Mouse (Mus musculus) lung, postnatal 25 days (tissue): Measurements from ENCODE around the gene Slc46a1.

Source experiments
- DNase-seq: peaks from one replicate; pipeline ENCODE4 v3.0.0; 2022; ENCODE audit warnings: low spot score

The Slc46a1 gene

DNA sequence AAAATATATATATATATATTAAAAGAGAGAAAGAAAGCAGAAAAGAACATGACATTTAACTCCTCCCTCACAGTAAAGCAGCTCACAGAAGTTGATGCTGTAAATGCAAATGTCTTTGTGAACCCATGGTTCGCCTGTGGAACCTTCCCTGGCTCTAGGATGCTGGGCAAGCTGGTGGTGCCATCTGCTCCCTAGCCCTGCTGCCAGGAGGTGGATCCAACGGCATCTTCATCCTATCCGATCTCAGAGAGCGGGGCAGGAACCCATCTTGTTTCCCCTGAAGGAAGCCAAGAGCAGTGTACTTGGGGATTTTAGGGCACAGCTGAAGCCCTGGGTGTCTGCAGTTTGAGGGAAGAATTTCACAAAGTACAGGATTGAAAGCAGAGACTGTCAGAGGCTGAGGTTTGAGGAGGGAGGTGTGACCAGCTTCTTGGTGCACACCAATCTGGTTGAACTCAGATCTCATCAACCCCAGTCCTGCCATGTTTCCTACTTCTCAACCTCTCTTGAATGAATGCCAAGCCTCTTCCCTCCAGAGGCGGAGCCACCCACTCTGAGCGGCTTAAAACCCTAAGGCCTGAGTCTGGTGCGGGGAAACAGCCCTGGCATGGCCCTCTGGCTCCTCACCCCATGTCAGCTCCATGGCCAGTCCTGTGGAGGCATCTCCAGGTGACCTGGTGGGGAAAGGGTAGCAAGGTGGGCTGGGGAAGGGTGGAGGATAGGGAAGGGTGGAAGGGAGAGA, 37.6 kb downstream of the Slc46a1 start, which contains the start of gene Sebox:
Gene Sebox, plus strand, starts transcription at position 539 of the 742 bp plus-strand sequence.
- no peak for DNase-seq

DNA sequence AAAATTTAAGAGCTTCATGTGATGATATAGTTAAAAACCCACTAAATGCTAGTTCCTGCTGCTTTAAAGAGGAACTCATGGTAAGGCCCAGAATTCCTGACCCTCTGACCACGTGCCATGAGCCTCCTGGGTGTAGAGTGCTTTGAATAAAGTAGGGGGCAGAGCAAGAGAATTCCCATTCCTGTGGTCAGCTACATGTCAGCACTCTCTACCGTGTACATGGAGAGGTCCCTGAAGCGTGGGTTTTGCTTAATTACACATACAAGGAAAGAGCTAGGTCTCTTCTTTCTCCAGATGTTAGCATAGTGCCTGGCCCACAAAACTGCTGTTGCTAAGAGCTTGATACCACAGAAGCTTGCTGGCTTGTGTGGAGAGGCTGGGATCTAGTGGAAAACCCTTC, 39.9 kb downstream of the Slc46a1 start:
- no peak for DNase-seq

DNA sequence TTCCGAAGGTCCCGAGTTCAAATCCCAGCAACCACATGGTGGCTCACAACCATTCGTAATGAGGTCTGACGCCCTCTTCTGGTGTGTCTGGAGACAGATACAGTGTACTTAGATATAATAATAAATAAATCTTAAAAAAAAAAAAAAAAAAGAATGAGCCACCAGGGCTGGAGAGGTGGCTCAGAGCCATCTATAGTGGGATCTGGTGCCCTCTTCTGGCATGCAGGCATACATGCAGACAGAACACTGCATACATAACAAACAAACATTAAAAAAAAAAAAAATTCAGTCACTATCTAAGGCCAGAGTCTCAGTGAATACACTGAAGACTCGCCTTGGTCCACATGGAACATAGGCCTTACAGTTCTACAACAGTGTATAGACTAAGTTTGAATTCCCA, 43.7 kb downstream of the Slc46a1 start:
- no peak for DNase-seq

DNA sequence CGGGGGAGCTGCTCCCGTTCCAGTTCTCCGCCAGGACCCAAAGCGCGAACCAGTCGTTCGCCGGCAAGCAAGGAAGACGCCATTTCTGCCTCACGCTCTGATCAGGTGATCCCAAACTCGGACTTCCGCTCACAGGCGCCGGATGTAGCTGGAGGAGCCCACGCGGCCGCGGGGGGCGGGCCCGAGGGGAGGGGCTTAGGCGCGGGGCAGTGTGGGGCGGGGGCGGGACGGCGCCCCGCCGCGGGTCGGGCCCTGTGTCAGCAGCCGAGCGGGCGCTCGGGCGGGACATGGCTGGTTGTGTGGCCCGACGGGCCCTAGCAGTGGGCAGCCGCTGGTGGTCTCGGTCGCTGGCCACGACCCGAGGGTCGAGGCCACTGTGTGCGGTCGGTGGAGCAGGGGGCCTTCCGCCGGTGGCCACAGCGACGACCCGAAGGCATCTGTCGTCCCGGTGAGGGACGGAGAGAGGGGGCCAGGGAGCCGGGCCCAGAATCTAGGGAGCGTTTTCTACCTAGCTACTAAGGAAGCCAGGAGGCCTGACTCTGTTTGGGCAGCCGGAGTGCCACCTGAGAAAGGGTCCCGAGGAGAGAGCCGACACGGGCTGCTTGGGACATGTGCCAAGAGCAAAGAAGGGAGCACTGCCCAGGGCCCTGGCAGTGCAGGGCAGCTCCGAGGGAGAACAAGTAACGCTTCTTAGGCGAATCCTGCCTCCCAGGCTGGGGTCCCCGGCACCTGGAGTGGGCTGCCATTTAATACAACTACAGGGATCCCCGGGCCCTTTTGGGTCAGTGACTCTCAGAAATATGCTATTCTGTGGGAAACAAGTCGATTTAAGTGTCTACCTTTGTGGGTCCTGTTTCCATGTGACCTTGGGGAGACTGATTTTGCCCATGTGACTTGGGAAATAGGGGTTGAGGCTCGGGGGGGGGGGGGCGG, 46.8 kb downstream of the Slc46a1 start, which contains the start of the genes Tmem199 and Poldip2:
Gene Tmem199, minus strand, starts transcription at position 148 of the 933 bp plus-strand sequence.
Gene Poldip2, plus strand, starts transcription at position 169 of the 933 bp plus-strand sequence.
- peak; percentile 92 for DNase-seq

DNA sequence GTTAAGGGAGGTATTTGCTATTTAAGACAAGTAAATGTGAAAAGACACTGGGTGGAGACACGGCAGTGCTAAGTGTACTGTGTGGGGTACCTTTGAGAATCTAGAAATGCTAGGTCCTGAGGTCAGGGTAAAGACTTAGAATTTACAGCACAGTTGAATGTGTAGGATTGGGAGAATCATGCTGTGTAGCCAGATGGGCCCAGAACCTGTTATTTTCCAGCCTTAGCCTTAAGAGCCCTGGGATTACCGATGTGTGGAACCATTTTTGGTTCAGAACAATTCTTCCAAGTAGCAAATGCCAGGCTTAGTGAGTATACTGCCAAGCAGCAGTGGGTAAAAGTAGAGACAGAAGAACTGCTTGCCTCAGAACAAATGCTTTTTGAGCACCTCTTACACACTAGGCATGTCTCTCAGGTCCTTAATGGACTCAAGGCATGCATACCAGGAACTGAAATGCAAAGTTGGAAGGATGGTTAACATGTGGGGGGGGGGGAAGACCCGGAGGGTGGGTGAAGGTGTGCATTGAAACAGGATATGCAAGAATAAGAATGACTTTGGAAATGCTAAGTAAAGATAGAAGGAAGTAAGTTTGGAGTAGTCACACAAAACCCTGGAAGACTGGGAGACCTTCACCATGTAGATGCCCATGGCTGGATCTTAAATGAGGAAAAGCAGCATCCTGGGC, 47.8 kb downstream of the Slc46a1 start:
- DNase-seq = no peak

DNA sequence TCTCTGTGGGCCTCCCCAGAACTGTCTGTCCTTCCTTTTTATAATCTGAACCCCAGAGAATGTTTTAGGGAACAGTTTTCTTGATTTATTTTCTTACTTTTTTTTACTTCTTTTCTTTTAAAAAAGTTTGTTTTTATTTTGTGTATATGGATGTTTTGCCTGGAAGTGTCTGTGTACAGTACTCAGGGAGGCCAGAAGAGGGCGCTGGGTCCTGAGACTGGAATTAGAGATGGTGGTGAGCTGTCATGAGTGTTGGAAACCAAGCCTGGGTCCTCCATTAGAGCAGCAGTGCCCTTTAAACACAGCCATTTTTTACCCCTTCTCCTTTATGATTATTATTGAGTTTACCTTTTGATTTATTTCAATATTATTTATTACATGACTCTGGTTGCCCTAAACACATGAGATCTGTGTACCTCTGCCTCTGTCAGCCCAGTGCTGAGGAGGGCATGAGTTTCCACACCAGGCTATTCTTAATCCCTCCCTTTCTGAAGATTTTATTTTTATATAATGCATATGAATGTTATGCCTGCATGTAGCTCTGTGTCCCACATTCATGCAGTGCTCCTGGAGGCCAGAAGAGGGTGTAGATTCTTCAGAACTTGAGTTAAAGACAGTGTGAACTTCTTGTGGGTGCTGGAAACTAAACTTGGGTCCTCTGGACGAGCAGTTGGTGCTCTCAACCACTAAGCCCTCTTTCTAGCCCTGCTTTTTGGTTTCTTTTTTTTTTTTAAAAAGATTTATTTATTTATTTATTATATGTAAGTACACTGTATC, 50.2 kb downstream of the Slc46a1 start:
- no peak for DNase-seq

DNA sequence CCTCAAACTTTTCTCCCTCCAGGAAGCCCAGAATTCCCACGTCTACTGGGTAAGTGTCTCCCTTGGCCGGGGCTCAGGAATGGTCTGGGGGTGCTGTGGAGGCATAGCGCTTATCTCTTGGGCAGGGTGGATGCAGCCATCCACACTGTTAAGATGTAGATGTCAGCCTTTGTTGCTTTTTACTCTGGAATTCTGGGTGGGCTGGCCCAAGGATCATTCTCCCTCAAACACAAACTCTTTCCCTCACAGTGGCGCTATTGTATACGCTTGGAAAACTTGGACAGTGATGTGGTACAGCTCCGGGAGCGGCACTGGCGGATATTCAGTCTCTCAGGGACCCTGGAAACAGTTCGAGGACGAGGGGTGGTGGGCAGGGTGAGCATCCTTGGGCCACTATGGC, 53.4 kb downstream of the Slc46a1 start:
- no peak for DNase-seq
